Mouse (Mus musculus): Measurements from ENCODE around the gene Parvb. TPM values are rescaled to one million over a fixed set of nuclear protein-coding genes. Genes with fewer than 3 reads are reported as not detected.
A peak's percentile ranks its signal among the peaks of the same experiment; 100 is the strongest.

Parvb gene
- polyA plus RNA-seq, 1 experiment from 2014 or later: 5.4 TPM

- peaks cover 25% of the 10 kb centered on the region for H3K36me3 ChIP-seq (ENCODE audit: insufficient read depth)
- ATAC-seq (ENCODE audit: insufficient read depth) (no peak), DNase-seq (no peak)
- no peak overlapping the region for H3K4me3 ChIP-seq (ENCODE audit: low read depth, low read length)
- 26% methylated on average over 7 of the region's 7 CpGs for WGBS
- H3K9ac ChIP-seq: no peak overlapping the region
- no peak overlapping the region for H3K4me2 ChIP-seq
- H3K9me3 ChIP-seq (ENCODE audit: low read depth, low read length): no peaks in the 10 kb centered on the region
- H3K27ac ChIP-seq (ENCODE audit: low read depth): no peak overlapping the region
- H3K4me1 ChIP-seq (ENCODE audit: insufficient read depth): peaks cover 4% of the 10 kb centered on the region; the same call in 1 of the 2 replicates
- no peaks in the 10 kb centered on the region for H3K27me3 ChIP-seq (ENCODE audit: insufficient read depth, low read length)
- TF ChIP-seq CTCF (IDR thresholded peaks at IDR 0.05; ENCODE audit: low read depth): no peak
Measured at GRCm38 (mm10) chr15:84216461-84217084, 15.3 kb upstream of the Parvb start.

- peak overlapping the region; percentile 15; the same call in 1 of the 2 replicates for H3K27ac ChIP-seq (ENCODE audit: low read depth)
- ATAC-seq (ENCODE audit: insufficient read depth): no peak; the same call in 1 of the 2 replicates
- H3K4me2 ChIP-seq: no peak overlapping the region
- no peak for TF ChIP-seq CTCF (IDR thresholded peaks at IDR 0.05; ENCODE audit: low read depth)
- no peak overlapping the region for H3K4me3 ChIP-seq (ENCODE audit: low read depth, low read length)
- 26% methylated on average over 23 of the region's 23 CpGs for WGBS
- H3K36me3 ChIP-seq (ENCODE audit: insufficient read depth): peaks cover 18% of the 10 kb centered on the region
- H3K27me3 ChIP-seq (ENCODE audit: insufficient read depth, low read length): no peaks in the 10 kb centered on the region
- no peak for DNase-seq
- H3K9ac ChIP-seq: peak overlapping the region; percentile 13; the same call in 1 of the 2 replicates
- H3K9me3 ChIP-seq (ENCODE audit: low read depth, low read length): no peaks in the 10 kb centered on the region
- H3K4me1 ChIP-seq (ENCODE audit: insufficient read depth): peaks cover 4% of the 10 kb centered on the region; the same call in 1 of the 2 replicates
Measured at GRCm38 (mm10) chr15:84217969-84218782, 13.7 kb upstream of the Parvb start.

- no peaks in the 10 kb centered on the region for H3K27me3 ChIP-seq (ENCODE audit: insufficient read depth, low read length)
- no peak overlapping the region for H3K4me2 ChIP-seq
- DNase-seq: peak; percentile 44
- TF ChIP-seq CTCF (IDR thresholded peaks at IDR 0.05; ENCODE audit: low read depth): no peak
- no peaks in the 10 kb centered on the region for H3K9me3 ChIP-seq (ENCODE audit: low read depth, low read length)
- H3K9ac ChIP-seq: no peak overlapping the region
- peak; percentile 52; the same call in 1 of the 2 replicates for ATAC-seq (ENCODE audit: insufficient read depth)
- WGBS: 12% methylated on average over 9 of the region's 9 CpGs
- peaks cover 13% of the 10 kb centered on the region for H3K36me3 ChIP-seq (ENCODE audit: insufficient read depth)
- peaks cover 4% of the 10 kb centered on the region; the same call in 1 of the 2 replicates for H3K4me1 ChIP-seq (ENCODE audit: insufficient read depth)
- H3K27ac ChIP-seq (ENCODE audit: low read depth): peak overlapping the region; percentile 56; the same call in 1 of the 2 replicates
- no peak overlapping the region for H3K4me3 ChIP-seq (ENCODE audit: low read depth, low read length)
Measured at GRCm38 (mm10) chr15:84218783-84219271, 13.0 kb upstream of the Parvb start.

GRCm38 (mm10) chr15:84221539-84221938 lies 10.3 kb upstream of the Parvb start:
- peaks cover 4% of the 10 kb centered on the region; the same call in 1 of the 2 replicates for H3K4me1 ChIP-seq (ENCODE audit: insufficient read depth)
- WGBS: 57% methylated on average over 5 of the region's 5 CpGs
- no peak for TF ChIP-seq CTCF (IDR thresholded peaks at IDR 0.05; ENCODE audit: low read depth)
- no peak for ATAC-seq (ENCODE audit: insufficient read depth)
- no peaks in the 10 kb centered on the region for H3K27me3 ChIP-seq (ENCODE audit: insufficient read depth, low read length)
- no peak overlapping the region for H3K4me3 ChIP-seq (ENCODE audit: low read depth, low read length)
- no peaks in the 10 kb centered on the region for H3K9me3 ChIP-seq (ENCODE audit: low read depth, low read length)
- no peak overlapping the region for H3K27ac ChIP-seq (ENCODE audit: low read depth)
- no peak overlapping the region for H3K4me2 ChIP-seq
- no peaks in the 10 kb centered on the region for H3K36me3 ChIP-seq (ENCODE audit: insufficient read depth)
- no peak for DNase-seq
- H3K9ac ChIP-seq: no peak overlapping the region

GRCm38 (mm10) chr15:84223423-84223822 lies 8.4 kb upstream of the Parvb start:
- WGBS: 31% methylated on average over 6 of the region's 6 CpGs
- H3K9ac ChIP-seq: no peak overlapping the region
- H3K27ac ChIP-seq (ENCODE audit: low read depth): no peak overlapping the region
- no peaks in the 10 kb centered on the region for H3K36me3 ChIP-seq (ENCODE audit: insufficient read depth)
- peak; percentile 38 for TF ChIP-seq CTCF (IDR thresholded peaks at IDR 0.05; ENCODE audit: low read depth)
- H3K4me1 ChIP-seq (ENCODE audit: insufficient read depth): peaks cover 4% of the 10 kb centered on the region; the same call in 1 of the 2 replicates
- H3K4me2 ChIP-seq: no peak overlapping the region
- H3K9me3 ChIP-seq (ENCODE audit: low read depth, low read length): no peaks in the 10 kb centered on the region
- H3K4me3 ChIP-seq (ENCODE audit: low read depth, low read length): no peak overlapping the region
- no peak for ATAC-seq (ENCODE audit: insufficient read depth)
- H3K27me3 ChIP-seq (ENCODE audit: insufficient read depth, low read length): no peaks in the 10 kb centered on the region
- DNase-seq: peak; percentile 42

GRCm38 (mm10) chr15:84224779-84225178 lies 7.1 kb upstream of the Parvb start:
- H3K4me2 ChIP-seq: no peak overlapping the region
- no peak overlapping the region for H3K4me3 ChIP-seq (ENCODE audit: low read depth, low read length)
- H3K27ac ChIP-seq (ENCODE audit: low read depth): no peak overlapping the region
- H3K27me3 ChIP-seq (ENCODE audit: insufficient read depth, low read length): no peaks in the 10 kb centered on the region
- no peak for TF ChIP-seq CTCF (IDR thresholded peaks at IDR 0.05; ENCODE audit: low read depth)
- DNase-seq (peak; percentile 25), ATAC-seq (ENCODE audit: insufficient read depth) (no peak)
- H3K9me3 ChIP-seq (ENCODE audit: low read depth, low read length): no peaks in the 10 kb centered on the region
- no peaks in the 10 kb centered on the region for H3K36me3 ChIP-seq (ENCODE audit: insufficient read depth)
- no peaks in the 10 kb centered on the region for H3K4me1 ChIP-seq (ENCODE audit: insufficient read depth)
- H3K9ac ChIP-seq: no peak overlapping the region
- WGBS: 34% methylated on average over 10 of the region's 10 CpGs

GRCm38 (mm10) chr15:84226918-84227317 lies 4.9 kb upstream of the Parvb start:
- H3K36me3 ChIP-seq (ENCODE audit: insufficient read depth): no peaks in the 10 kb centered on the region
- no peak overlapping the region for H3K4me2 ChIP-seq
- WGBS: 66% methylated on average over 15 of the region's 15 CpGs
- H3K4me3 ChIP-seq (ENCODE audit: low read depth, low read length): no peak overlapping the region
- DNase-seq: no peak
- no peak overlapping the region for H3K9ac ChIP-seq
- H3K27me3 ChIP-seq (ENCODE audit: insufficient read depth, low read length): no peaks in the 10 kb centered on the region
- ATAC-seq (ENCODE audit: insufficient read depth): no peak
- H3K9me3 ChIP-seq (ENCODE audit: low read depth, low read length): no peaks in the 10 kb centered on the region
- H3K27ac ChIP-seq (ENCODE audit: low read depth): no peak overlapping the region
- H3K4me1 ChIP-seq (ENCODE audit: insufficient read depth): 0 out of 2 replicates have a peak, but pooled peaks cover 4% of the 10 kb centered on the region
- TF ChIP-seq CTCF (IDR thresholded peaks at IDR 0.05; ENCODE audit: low read depth): no peak
